Mouse (Mus musculus) adipocyte (in vitro differentiated cells): ENCODE data around the gene Dnajb4.
A peak's percentile ranks its signal among the peaks of the same experiment; 100 is the strongest.
"Not testable (repeated sequence)": the region's sequence is repeated elsewhere in the genome, so short reads cannot be mapped to it uniquely, and the experiment has no call there.

Experiments used
- DNase-seq: peaks from one replicate; pipeline ENCODE4 v3.0.0-alpha.2; 2016; ENCODE audit warnings: low spot score

Gene Dnajb4

DNA sequence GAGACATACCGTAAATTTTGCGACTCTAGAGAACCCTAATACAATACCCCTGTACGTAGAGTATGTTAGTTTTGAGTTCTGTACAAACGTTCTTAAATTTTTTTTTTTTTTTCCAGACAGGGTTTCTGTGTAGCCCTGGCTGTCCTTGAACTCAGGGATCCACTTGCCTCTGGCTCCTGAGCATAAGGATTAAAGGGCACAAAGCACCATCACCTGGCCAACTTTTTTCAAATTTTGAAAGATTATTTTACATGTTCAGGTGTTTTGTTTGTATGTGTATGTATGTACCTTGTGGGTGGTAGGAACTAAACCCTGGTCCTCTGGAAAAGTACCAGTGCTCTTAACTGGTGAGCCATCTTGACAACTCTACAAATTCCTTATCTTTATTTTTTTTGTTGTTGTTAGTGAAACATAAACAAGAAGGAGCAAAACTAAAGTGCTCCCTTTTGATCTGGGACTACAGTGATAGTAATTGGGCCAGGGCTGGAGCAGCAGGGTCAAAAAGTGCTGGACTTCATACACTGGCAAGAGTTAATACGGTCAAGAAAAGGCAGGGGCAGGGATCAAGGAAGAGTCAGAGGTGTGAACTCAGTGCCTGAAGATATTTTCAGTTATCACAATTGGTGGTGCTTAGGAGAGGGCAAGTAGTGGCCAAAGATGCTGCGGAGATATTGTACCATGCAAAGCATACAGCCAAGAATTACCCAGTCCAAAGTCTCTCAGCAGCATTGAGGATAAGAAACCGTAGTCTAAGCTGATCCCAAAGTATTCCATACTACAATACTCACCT, 1.8 kb downstream of the Dnajb4 start:
- no peak for DNase-seq

DNA sequence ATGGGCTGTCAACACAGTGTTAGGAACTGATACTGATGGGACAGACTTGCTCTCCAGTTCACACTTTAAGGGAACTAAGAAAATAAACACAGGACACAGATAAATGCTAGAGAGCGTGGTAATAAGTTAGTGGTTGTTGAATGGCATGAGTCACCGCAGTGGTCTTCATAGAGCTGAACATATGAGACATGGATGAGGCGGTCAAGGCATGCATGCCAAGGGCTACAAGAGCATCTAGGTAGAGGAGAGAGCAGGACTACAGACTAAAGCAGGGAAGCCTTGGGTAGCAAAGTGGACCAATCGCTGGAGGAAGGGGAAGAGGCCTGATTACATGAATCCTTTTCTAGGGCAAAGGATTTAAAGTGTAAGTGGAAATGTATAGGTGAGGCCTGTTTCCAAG, 2.9 kb downstream of the Dnajb4 start:
- no peak for DNase-seq

- no peak for DNase-seq
Observed at GRCm38 (mm10) chr3:152204577-152204976, 5.5 kb downstream of the Dnajb4 start.

- no peak for DNase-seq
Observed at GRCm38 (mm10) chr3:152203996-152204395, 6.1 kb downstream of the Dnajb4 start.

DNA sequence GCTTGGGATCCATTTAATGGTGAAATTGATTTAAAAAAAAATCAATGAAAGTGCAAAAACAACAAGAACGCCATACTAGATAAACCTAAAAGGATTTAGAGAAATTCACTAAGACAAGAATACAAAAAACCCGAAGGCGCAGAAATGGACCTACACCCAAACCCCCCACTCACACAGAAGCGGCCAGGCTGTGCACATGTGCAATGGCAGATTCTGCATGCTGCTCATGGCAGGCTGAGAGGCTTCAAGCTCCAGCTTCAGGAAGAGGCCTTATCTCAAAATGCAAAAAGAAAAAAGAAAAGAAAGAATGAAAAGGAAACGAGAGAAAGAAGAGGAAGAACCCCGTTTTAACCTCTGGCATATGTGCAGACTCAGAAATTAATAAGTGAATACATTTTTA, 6.7 kb downstream of the Dnajb4 start:
- DNase-seq: no peak

DNA sequence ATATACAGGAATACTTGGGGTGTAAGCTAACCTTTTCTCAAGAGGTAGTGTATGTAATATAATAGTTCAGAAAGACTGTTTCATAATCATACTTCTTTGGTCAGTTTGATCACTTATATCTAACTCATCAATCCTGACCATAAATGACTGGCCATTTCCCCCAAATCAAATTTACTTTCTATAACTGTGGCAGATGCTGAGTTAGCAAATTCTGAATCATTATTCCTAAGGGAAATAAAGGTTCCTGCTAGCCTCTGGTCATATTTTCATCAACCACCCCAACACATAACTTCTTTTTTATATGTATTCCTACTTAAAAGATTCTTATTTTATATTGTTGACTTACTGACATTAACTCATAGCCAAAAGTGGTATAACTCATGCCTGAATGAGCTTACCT, 7.2 kb downstream of the Dnajb4 start:
- DNase-seq: no peak

GRCm38 (mm10) chr3:152201651-152202050, 8.5 kb downstream of the Dnajb4 start:
- DNase-seq: no peak

DNA sequence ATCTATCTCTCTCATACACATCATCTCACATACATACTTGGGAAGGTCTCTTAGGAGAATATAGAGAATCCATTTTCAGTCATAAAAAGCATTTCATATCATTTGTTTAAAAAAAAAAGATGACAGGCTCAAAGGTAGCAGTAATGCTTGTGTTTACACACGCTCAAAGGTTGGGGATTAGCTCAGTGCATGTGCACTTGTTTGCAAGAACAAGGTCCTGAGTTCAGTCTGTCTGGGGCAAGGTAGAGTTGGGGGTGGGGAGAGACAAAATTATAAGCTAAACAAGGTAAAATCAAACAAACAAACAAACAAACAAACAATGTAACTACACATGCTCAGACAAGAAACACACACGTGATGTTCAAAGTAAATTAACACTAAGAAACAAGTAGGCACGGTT, 8.9 kb downstream of the Dnajb4 start:
- DNase-seq: no peak

DNA sequence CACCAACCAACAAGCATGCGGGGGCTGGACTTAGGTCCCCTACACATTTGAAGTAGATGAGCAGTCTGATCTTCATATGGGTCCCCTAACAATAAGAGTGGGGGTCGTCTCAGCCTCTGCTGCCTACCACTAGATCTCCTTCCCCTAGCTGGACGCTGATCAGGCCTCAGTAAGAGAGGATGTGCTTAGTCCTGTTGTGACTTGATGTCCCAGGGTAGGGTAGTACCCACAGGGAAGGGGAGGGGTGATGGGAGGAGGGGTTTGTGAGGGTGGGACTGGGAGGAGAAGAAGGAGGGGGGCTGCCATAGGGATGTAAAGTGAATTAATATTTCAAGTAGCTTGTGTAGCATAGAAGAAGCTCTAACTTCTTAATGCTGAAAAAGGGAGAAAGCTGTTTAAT, 11.0 kb downstream of the Dnajb4 start:
- DNase-seq: no peak

DNA sequence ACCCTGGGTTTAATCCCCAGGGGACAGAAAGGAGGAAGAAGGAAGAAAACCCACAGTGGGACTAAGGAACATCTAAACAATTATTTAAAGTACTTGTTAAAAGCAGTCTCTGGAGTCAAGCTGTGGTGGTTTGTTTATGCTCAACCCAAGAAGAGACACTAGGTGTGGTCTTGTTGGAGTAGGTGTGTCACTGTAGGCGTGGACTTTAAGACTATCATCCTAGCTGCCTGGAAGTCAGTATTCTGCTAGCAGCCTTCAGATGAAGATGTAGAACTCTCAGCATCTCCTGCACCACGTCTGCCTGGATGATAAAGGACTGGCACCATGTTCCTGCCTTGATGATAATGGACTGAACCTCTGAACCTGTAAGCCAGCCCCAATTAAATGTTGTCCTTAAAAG, 12.9 kb downstream of the Dnajb4 start:
- not testable (repeated sequence) for DNase-seq

GRCm38 (mm10) chr3:152193635-152194097, 16.4 kb downstream of the Dnajb4 start:
- peak; percentile 96 for DNase-seq

- no peak for DNase-seq
Observed at GRCm38 (mm10) chr3:152193177-152193576, 16.9 kb downstream of the Dnajb4 start.

- DNase-seq: peak; percentile 82
Observed at GRCm38 (mm10) chr3:152192238-152192931, 17.7 kb downstream of the Dnajb4 start.

DNA sequence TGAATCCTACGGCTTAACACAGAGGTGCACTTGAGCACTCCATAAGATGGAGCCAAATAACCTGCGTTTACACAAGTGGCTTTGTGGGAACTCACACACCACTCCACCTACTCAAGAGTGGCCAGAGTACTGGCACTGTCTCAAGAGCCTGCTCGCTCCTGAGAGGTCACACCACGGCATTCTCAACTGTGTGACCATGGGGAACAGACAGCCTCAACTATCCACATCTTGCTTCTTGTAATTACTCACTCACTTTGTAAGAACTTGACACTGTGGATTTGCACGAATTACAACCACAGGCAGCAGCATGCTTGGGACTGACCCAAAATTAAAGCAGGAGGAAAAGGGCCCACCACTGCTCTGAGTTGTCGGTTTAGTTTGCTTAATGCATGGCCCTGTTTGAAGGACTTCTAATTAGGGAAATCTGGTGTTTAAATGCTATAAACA, 18.3 kb downstream of the Dnajb4 start:
- DNase-seq: peak; percentile 79

DNA sequence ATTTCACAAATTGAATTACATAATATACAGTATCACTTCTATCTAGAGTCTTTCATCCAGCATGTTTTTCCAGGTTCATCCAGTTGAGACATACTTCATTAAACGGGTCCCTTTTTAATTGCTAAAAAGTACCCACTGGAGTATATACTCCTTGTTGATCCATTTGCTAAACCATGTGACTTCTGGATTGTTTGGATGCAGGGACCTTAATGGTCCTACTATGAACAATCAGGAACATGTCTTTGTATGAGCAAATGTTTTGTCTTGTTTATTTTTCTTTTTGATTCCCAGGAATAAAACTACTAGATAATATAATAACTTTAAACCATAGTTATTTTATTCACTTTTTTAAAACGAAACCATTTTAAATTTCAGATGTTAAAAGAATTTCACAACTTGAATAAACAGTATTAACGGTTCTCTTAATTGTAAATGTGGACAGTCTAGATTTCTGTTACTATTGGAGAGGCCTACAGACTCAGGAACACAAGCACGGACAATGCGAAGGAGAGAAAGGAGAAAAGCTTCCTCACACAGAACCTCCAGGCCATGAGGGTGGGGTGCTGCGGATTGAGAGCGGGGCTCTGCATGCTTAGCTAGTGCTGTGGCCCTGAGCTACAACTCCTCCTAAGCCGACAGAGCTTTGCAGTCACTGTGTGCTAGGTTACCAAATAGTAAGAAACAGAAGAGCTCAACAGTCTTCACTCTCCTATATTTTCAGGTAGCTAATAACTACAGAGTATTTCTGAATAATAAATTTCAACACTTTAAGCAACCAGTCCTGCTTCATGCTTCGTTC, 19.2 kb downstream of the Dnajb4 start:
- peak; percentile 22 for DNase-seq

GRCm38 (mm10) chr3:152189306-152189705, 20.8 kb downstream of the Dnajb4 start:
- peak; percentile 21 for DNase-seq

GRCm38 (mm10) chr3:152186106-152186505, 24.0 kb downstream of the Dnajb4 start:
- no peak for DNase-seq

DNA sequence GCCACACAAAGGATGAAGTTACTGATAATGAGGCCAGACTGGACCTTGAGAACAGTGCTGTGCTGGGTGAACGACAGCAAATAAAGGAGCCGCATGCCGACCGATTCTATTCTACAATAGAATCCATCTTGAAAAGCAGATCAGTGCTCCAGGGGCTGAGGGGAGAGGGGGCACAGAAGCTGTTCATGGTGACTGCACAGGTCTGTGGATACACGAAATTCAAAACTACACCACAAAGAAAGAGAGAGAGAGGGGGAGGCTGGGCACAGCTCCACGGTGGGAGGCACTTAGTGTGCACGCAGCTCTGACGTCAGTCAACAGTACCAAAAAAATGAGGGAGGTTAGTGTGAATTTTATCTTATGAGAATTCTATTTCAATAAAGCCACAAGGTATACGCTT, 26.6 kb downstream of the Dnajb4 start:
- DNase-seq: no peak

DNA sequence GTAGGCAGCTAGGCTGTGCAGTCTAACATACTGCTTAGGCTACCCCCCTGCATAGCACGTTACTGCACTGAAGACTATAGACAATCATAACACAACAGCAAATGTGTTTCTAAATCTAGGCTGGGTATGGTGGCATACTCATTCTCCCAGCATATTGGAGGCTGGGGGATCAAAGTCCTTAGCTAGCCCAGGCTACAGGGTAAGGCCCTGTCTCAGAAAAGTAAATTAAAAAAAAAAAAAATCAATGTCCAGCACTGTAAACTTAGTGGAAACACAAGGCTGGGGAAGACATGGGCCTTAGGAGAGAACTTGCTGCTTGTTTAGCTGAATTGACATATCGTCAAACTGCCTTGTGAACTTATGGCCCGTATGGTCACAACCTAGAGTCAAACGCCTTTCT, 29.5 kb downstream of the Dnajb4 start:
- no peak for DNase-seq

DNA sequence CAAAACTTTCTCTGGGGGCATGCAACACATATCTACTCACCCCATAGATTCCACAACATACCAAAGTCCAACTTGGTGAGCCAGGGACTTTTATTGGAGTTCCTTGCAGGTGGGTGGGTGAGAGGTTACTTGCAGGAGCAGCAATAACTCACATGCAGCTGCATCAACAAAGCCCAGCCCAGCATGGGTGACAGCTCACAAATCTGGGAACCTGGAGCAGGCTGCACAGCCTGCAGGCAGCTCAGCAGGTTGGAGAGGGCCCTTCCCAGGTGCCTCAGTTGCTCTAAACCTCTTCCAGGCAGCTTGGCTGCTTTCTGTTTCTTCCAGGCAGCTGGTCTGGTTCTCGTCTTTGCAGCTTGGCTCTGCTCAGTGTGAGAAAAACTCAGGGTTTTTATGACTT, 30.8 kb downstream of the Dnajb4 start:
- DNase-seq: no peak

GRCm38 (mm10) chr3:152178816-152179215, 31.3 kb downstream of the Dnajb4 start:
- no peak for DNase-seq

DNA sequence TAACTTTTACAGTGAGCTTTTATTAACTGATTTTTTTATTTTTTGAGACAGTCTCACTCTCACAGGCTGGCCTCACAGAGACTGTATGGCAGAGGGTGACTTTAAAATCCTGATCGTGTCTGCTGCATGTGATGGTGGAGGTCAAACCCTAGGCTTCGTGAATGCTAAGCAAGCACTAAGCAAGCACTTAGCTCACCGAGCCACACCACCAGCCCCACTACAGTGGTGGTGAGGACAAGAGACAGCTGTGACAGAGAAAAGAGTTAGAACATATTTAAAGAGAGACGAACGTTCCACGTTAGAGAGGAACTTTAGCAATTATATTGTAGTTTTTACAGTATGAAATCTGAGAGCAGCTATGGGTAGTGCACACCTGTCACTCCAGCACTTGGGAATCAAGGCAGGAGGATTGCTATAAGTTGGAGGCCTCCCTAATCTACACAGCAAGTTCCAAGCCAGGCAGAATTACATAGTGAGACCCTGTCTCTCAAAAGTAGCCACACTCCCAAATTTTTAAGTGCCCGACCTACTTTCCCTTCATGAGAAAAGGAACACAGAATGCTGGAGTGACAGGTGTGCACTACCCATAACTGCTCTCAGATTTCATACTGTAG, 37.7 kb downstream of the Dnajb4 start:
- no peak for DNase-seq
